Mouse (Mus musculus) right cerebral cortex, postnatal 10 days (tissue): ENCODE measurements around the gene Srrm1.

Experiments used
- DNase-seq, 2 experiments: peaks; one replicate each; pipeline ENCODE4 v3.0.0; 2021; ENCODE audit warnings: low spot score in 2 of 2

Gene Srrm1

DNA sequence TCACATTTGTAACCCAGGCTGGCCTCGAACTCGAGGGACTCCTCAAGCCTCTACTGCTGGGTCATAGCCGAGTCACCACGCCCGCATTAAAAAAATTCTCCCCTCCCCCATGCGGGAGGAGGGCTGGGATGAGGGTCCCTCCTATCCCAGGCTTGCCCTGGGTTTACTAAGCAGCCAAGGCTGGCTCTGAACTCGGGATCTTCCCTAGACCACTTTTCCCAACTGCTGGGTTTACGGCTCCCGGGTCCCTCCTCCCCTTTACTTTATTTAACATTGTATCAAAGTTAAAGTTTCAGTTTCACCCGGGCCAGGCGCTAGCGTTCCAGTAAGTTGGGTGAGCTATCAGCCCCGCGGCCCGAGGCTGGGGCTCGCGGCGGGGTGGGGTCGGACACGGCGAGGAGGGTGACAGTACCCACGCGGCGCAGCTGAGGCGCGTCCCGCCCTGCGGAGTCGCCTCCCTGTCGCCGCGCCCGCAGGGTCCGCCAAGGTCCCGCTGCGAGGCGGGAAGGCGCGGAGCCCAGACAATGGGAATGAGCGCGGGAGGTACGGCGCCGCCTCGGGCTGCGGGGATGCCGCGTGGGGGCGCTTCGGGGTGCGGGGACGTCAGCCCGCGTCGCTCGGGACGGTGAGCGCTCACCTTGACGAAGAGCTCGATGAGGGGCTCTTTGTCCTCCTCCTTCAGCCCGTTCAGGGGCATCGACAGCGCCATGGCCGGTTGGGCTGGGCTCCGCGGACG lies 81.1 kb downstream of the Srrm1 start:
- peak; percentile 45 to 48 for DNase-seq

DNA sequence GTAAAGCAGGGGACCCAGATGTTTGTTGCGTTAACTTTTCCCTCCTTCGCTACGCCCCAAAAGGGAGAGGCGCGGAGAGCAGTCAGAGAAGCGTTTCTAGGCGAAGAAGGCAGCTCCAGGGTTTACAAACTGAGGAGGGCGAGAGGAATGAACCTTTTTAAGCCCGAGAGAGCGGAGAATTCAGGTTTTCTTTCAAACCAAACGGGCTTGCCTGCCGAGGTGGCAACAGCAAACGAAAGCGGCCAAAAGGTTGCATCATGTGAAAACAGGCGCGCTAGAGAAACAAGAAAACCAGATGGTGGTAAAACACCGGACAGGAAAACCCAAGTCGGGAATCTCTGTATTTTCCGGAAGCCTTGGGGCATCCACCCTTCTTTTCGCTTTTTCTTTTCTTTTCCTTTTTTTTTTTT lies 81.7 kb downstream of the Srrm1 start:
- no peak for DNase-seq
